Mouse (Mus musculus) megakaryocyte-erythroid progenitor cell, adult 5 weeks (primary cell): ENCODE data around the gene Alyref2. TPM values are rescaled to one million over a fixed set of nuclear protein-coding genes. Genes with fewer than 3 reads are reported as not detected.

Experiments used
- polyA plus RNA-seq: library from polyadenylated mRNA; stranded (reverse); fragments of >175 nt; gene quantifications from 2 replicates; pipeline ENCODE4 v1.2.3, GENCODE M21; 2012

Alyref2 gene
- 11.7 and 14.4 TPM in 2 replicates for polyA plus RNA-seq

DNA sequence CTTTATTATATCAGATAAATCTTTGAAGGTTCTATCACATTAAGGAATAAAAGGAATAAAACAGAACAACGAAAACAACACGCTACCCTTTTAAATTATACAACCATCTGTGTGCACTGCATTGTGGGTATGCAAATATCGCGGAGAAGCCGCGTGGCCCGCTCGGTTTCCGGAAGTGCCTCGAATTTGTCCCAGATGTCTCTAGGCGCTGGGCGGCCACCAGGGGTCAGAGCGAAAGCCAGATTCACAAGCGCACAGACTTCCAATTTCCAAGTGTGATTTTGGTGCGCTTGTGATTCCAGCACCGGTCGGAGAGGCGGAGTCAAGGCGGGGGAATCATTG is at the start of gene Alyref2:
TSS of gene Alyref2 (plus strand) at position 229 of the 342 bp plus-strand sequence.

DNA sequence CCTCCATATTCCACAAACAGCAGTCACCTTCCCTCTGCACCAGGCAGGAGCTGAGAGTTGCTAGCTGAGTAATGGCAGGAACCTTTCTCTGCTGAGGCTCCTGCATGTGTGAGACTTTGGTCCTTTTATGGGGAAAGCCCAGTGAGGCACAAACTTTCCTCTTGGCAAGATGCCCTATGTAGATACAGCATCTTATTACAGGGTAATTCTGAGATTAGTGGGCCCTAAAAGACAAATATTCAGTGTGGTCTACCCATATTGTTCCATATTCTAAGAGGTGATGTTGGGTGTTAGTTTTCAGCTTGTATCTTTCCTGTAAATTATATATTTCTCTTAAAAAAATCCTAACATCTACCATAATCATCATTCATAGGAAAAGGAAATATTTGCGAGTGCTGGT is 31.9 kb downstream of the Alyref2 start, which contains the start of gene Itln1:
TSS of gene Itln1 (minus strand) at position 101 of the 400 bp plus-strand sequence.

Other genes with a start within 250 kb of the Alyref2 start
- 70.2 and 71.4 TPM in 2 replicates for gene B4galt3, start 233.2 kb upstream of the Alyref2 start, polyA plus RNA-seq
- 39.0 and 42.4 TPM in 2 replicates for gene Ppox, start 222.3 kb upstream of the Alyref2 start, polyA plus RNA-seq
- 63.4 and 66.2 TPM in 2 replicates for gene Usp21, start 215.5 kb upstream of the Alyref2 start, polyA plus RNA-seq
- 92.0 and 102 TPM in 2 replicates for gene Ufc1, start 208.5 kb upstream of the Alyref2 start, polyA plus RNA-seq
- gene Dedd, start 174.3 kb upstream of the Alyref2 start, polyA plus RNA-seq = 23.1 and 24.6 TPM in 2 replicates
- gene Nit1, start 157.8 kb upstream of the Alyref2 start, polyA plus RNA-seq = 6.6 and 8.1 TPM in 2 replicates
- 13.9 and 17.7 TPM in 2 replicates for gene Pfdn2, start 157.8 kb upstream of the Alyref2 start, polyA plus RNA-seq
- gene Klhdc9, start 142.7 kb upstream of the Alyref2 start, polyA plus RNA-seq = 1.3 TPM in 2 replicates
- gene Nectin4, start 133.4 kb upstream of the Alyref2 start, polyA plus RNA-seq = 1.4 and 1.7 TPM in 2 replicates
- gene Arhgap30, start 114.5 kb upstream of the Alyref2 start, polyA plus RNA-seq = 46.5 and 48.6 TPM in 2 replicates
- gene Usf1, start 92.2 kb upstream of the Alyref2 start, polyA plus RNA-seq = 66.3 and 74.1 TPM in 2 replicates
- 0.48 and 0.52 TPM in 2 replicates for gene Tstd1, start 84.6 kb upstream of the Alyref2 start, polyA plus RNA-seq
- 2.6 and 2.9 TPM in 2 replicates for gene F11r, start 65.9 kb upstream of the Alyref2 start, polyA plus RNA-seq
- gene Itln1, start 31.8 kb downstream of the Alyref2 start, polyA plus RNA-seq = not detected in 2 replicates
- 0.43 TPM in 2 replicates for gene Cd244a, start 55.7 kb downstream of the Alyref2 start, polyA plus RNA-seq
- gene Ly9, start 103.9 kb downstream of the Alyref2 start, polyA plus RNA-seq = 4.5 TPM in 2 replicates
- 0.39 and 0.48 TPM in 2 replicates for gene Slamf7, start 149.6 kb downstream of the Alyref2 start, polyA plus RNA-seq
- 5.6 and 6.1 TPM in 2 replicates for gene Cd48, start 178.5 kb downstream of the Alyref2 start, polyA plus RNA-seq